Mouse (Mus musculus) midbrain, embryonic 16.5 days (tissue): ENCODE data around the gene Hic2. TPM values are rescaled to one million over a fixed set of nuclear protein-coding genes. Genes with fewer than 3 reads are reported as not detected.

Source experiments
- ATAC-seq: fragments of 200-750 bp; cut with Nextera tagmentation; 2 replicates; pipeline ENCODE4 v1.8.0; 2017; ENCODE audit warnings: moderate TSS enrichment
- H3K27ac ChIP-seq: fragments of 300-500 bp; sonication (generic); 2 replicates; pipeline ENCODE4 v1.5.1; 2014; ENCODE audit warnings: mild to moderate bottlenecking, low read length, mixed read lengths
- H3K27me3 ChIP-seq: fragments of 300-500 bp; sonication (generic); 2 replicates; pipeline ENCODE4 v1.6.1; 2014; ENCODE audit warnings: low read depth, low read length, mixed read lengths; ENCODE audit not compliant: control insufficient read depth, insufficient read depth
- H3K36me3 ChIP-seq: fragments of 300-500 bp; sonication (generic); 2 replicates; pipeline ENCODE4 v1.6.1; 2014; ENCODE audit warnings: mild to moderate bottlenecking, low read length, moderate library complexity, mixed read lengths; ENCODE audit not compliant: control insufficient read depth, insufficient read depth
- H3K4me1 ChIP-seq: fragments of 300-500 bp; sonication (generic); 2 replicates; pipeline ENCODE4 v1.6.1; 2014; ENCODE audit warnings: mild to moderate bottlenecking, low read length, mixed read lengths; ENCODE audit not compliant: control insufficient read depth, insufficient read depth
- H3K4me2 ChIP-seq: fragments of 300-500 bp; sonication (generic); 2 replicates; pipeline ENCODE4 v1.6.1; 2014; ENCODE audit warnings: mild to moderate bottlenecking, low read length, mixed read lengths
- H3K4me3 ChIP-seq: fragments of 300-500 bp; sonication (generic); 2 replicates; pipeline ENCODE4 v1.5.1; 2014; ENCODE audit warnings: low read depth, mild to moderate bottlenecking, low read length, moderate library complexity, mixed read lengths
- H3K9ac ChIP-seq: fragments of 300-500 bp; sonication (generic); 2 replicates; pipeline ENCODE4 v1.6.1; 2014; ENCODE audit warnings: low read depth, low read length, mixed read lengths
- H3K9me3 ChIP-seq: fragments of 300-500 bp; sonication (generic); replicated peaks from 2 replicates; pipeline ENCODE4 v1.6.1; 2014; ENCODE audit warnings: mild to moderate bottlenecking, low read length, mixed read lengths; ENCODE audit not compliant: control insufficient read depth, poor library complexity, severe bottlenecking
- WGBS: fragments of 180-500 bp; shearing (Covaris S2); extraction: QIAGEN DNeasy Blood & Tissue Kit; methylation state at CpG from one replicate; pipeline ENCODE4 v1.1.7; 2014; 5-methylcytosine and 5-hydroxymethylcytosine counted together
- polyA plus RNA-seq: library from polyadenylated mRNA; unstranded; fragments of >200 nt; fragmentation: Nextera tagmentation; extraction: Ambion mirVana; gene quantifications from 2 replicates; pipeline ENCODE4 v1.2.1, GENCODE M21; 2015

Gene Hic2
- polyA plus RNA-seq, 1 experiment from 2014 or later: 7.6 TPM

GRCm38 (mm10) chr16:17249135-17249534 lies 15.8 kb downstream of the Hic2 start:
- H3K27ac ChIP-seq: no peak overlapping the region
- H3K4me3 ChIP-seq: no peak overlapping the region
- no peak overlapping the region for H3K9ac ChIP-seq
- H3K4me2 ChIP-seq: no peak overlapping the region
- 81% methylated on average over 6 of the region's 6 CpGs for WGBS
- no peaks in the 10 kb centered on the region for H3K9me3 ChIP-seq
- no peaks in the 10 kb centered on the region for H3K27me3 ChIP-seq
- no peak for ATAC-seq
- H3K4me1 ChIP-seq: peaks cover 19% of the 10 kb centered on the region
- H3K36me3 ChIP-seq: no peaks in the 10 kb centered on the region

GRCm38 (mm10) chr16:17251539-17251938 lies 18.2 kb downstream of the Hic2 start:
- Histone ChIP-seq H3K4me3 (no peak overlapping the region), H3K36me3 (peaks cover 3% of the 10 kb centered on the region), H3K4me2 (no peak overlapping the region), H3K27ac (no peak overlapping the region), H3K4me1 (peaks cover 22% of the 10 kb centered on the region), H3K9ac (no peak overlapping the region), H3K9me3 (no peaks in the 10 kb centered on the region), H3K27me3 (no peaks in the 10 kb centered on the region)
- ATAC-seq: no peak
- 74% methylated on average over 3 of the region's 3 CpGs for WGBS

GRCm38 (mm10) chr16:17252086-17252726 lies 18.8 kb downstream of the Hic2 start:
- WGBS: 77% methylated on average over 3 of the region's 3 CpGs
- no peak overlapping the region for H3K4me3 ChIP-seq
- ATAC-seq: no peak

GRCm38 (mm10) chr16:17252841-17253240 lies 19.5 kb downstream of the Hic2 start:
- WGBS: 75% methylated on average over 7 of the region's 7 CpGs
- H3K4me2 ChIP-seq: no peak overlapping the region
- H3K36me3 ChIP-seq: peaks cover 6% of the 10 kb centered on the region
- H3K4me1 ChIP-seq: peaks cover 22% of the 10 kb centered on the region
- no peaks in the 10 kb centered on the region for H3K27me3 ChIP-seq
- H3K4me3 ChIP-seq: no peak overlapping the region
- no peak overlapping the region for H3K27ac ChIP-seq
- ATAC-seq: no peak
- H3K9ac ChIP-seq: no peak overlapping the region
- no peaks in the 10 kb centered on the region for H3K9me3 ChIP-seq

More at GRCm38 (mm10) chr16:17252086-17252726, 18.8 kb downstream of the Hic2 start:
- no peaks in the 10 kb centered on the region for H3K27me3 ChIP-seq
- H3K4me2 ChIP-seq: no peak overlapping the region
- H3K9me3 ChIP-seq: no peaks in the 10 kb centered on the region
- H3K36me3 ChIP-seq: peaks cover 3% of the 10 kb centered on the region
- H3K27ac ChIP-seq: no peak overlapping the region
- H3K4me1 ChIP-seq: peaks cover 22% of the 10 kb centered on the region
- H3K9ac ChIP-seq: no peak overlapping the region

- Histone ChIP-seq H3K4me3 (no peak overlapping the region), H3K4me2 (no peak overlapping the region), H3K36me3 (peaks cover 15% of the 10 kb centered on the region), H3K9me3 (no peaks in the 10 kb centered on the region), H3K9ac (no peak overlapping the region), H3K27ac (no peak overlapping the region), H3K27me3 (no peaks in the 10 kb centered on the region), H3K4me1 (peaks cover 22% of the 10 kb centered on the region)
- 22% methylated on average over 4 of the region's 4 CpGs for WGBS
- no peak for ATAC-seq
Measured at GRCm38 (mm10) chr16:17254005-17254597, 20.7 kb downstream of the Hic2 start.

GRCm38 (mm10) chr16:17255270-17255669 lies 21.9 kb downstream of the Hic2 start:
- no peaks in the 10 kb centered on the region for H3K27me3 ChIP-seq
- H3K27ac ChIP-seq: no peak overlapping the region
- no peak overlapping the region for H3K4me2 ChIP-seq
- H3K9me3 ChIP-seq: no peaks in the 10 kb centered on the region
- 91% methylated on average over 2 of the region's 2 CpGs for WGBS
- no peak for ATAC-seq
- H3K4me1 ChIP-seq: peaks cover 22% of the 10 kb centered on the region
- H3K4me3 ChIP-seq: no peak overlapping the region
- peaks cover 18% of the 10 kb centered on the region for H3K36me3 ChIP-seq
- H3K9ac ChIP-seq: no peak overlapping the region

GRCm38 (mm10) chr16:17257359-17257821 lies 24.0 kb downstream of the Hic2 start:
- H3K4me3 ChIP-seq: no peak overlapping the region
- no peaks in the 10 kb centered on the region for H3K27me3 ChIP-seq
- H3K36me3 ChIP-seq: peaks cover 18% of the 10 kb centered on the region
- peaks cover 12% of the 10 kb centered on the region for H3K4me1 ChIP-seq
- no peaks in the 10 kb centered on the region for H3K9me3 ChIP-seq
- WGBS: 93% methylated on average over 9 of the region's 9 CpGs
- no peak overlapping the region for H3K9ac ChIP-seq
- no peak overlapping the region for H3K4me2 ChIP-seq
- no peak overlapping the region for H3K27ac ChIP-seq
- peak; percentile 13; the same call in 1 of the 2 replicates for ATAC-seq

GRCm38 (mm10) chr16:17258917-17259316 lies 25.5 kb downstream of the Hic2 start:
- Histone ChIP-seq H3K4me1 (peaks cover 6% of the 10 kb centered on the region), H3K27me3 (no peaks in the 10 kb centered on the region), H3K27ac (no peak overlapping the region), H3K9ac (no peak overlapping the region), H3K4me3 (no peak overlapping the region), H3K4me2 (no peak overlapping the region), H3K36me3 (peaks cover 18% of the 10 kb centered on the region), H3K9me3 (no peaks in the 10 kb centered on the region)
- no peak for ATAC-seq
- WGBS: 98% methylated on average over 12 of the region's 12 CpGs

- Histone ChIP-seq H3K4me3 (no peak overlapping the region), H3K4me2 (no peak overlapping the region), H3K9ac (no peak overlapping the region), H3K9me3 (no peaks in the 10 kb centered on the region), H3K27ac (no peak overlapping the region), H3K36me3 (peaks cover 16% of the 10 kb centered on the region; the same call in 1 of the 2 replicates), H3K27me3 (no peaks in the 10 kb centered on the region), H3K4me1 (no peaks in the 10 kb centered on the region)
- WGBS: 90% methylated on average over 1 of the region's 1 CpGs
- ATAC-seq: no peak
Measured at GRCm38 (mm10) chr16:17261341-17261740, 28.0 kb downstream of the Hic2 start.
